Mouse (Mus musculus) retina, postnatal 1 day (tissue): Measurements from ENCODE around the gene Ldlrap1.

ENCODE experiments used
- DNase-seq: peaks from one replicate; pipeline ENCODE4 v3.0.0-alpha.2; 2012

Gene Ldlrap1

GRCm38 (mm10) chr4:134703835-134704546, 63.8 kb downstream of the Ldlrap1 start, which contains the start of gene Man1c1:
Gene Man1c1 (minus strand): TSS chr4:134704290.
- peak; percentile 98 for DNase-seq

DNA sequence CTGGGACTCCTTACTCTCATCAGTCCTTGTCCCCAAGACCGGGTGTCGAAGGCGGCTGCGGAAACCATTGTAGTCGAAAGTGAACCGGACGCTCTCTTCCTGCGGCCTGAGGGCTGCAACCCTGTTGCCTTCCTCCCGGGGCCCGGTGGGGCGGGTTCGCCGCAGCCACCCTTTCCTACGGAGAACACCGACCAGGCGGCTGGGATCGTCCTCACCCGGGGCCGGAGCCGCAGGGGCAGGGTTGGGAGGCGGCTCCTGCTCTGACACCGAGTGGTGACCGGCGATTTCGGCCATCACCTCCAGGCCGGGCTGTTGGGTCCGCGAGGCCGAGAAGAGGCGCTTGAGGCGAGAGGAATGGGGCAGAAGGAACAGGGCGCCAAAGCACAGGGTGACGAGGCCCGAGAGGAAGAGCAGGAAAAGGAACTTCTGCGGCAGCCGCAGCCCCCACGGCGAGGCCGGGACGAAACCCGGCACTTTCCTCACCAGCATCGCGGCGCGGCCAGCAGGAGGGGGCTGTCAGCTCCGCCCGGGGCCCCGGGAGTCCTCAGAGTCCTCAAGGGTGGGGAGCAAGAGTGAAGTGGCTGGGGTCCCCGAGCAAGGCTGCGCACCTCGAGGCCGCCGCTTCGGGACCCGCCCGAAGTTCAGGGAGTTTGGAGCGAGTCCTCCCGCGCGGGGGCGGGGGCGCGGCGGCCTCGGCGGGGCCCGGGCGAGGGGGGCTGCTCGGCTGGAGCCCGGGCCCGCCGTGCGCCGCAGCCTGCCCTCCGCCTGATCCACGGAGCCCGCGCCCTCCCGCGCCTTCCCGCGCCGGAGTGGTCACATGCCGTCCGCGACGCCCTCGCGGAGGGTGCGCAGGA, 64.6 kb downstream of the Ldlrap1 start:
- DNase-seq, result peak; percentile 40

DNA sequence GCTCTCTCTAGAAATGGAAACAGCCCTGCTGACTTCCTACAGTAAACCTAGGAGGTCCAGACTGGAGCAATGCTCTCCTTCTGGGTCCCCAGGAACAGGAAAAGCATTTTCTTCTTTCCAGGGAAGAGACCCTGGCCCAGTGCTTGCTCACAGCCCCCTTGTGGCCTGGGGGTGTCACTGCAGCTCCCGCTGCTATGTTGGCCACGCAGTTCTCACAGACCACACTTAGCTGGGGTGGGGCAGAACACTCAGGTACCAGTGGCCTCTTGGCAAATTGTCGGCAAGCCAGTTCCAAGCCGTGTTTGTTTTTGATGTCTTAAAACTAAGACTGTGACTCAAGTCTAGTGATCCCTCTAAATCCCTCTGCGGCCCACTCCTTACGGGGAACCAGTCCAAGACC, 65.9 kb downstream of the Ldlrap1 start:
- DNase-seq, result peak; percentile 80

DNA sequence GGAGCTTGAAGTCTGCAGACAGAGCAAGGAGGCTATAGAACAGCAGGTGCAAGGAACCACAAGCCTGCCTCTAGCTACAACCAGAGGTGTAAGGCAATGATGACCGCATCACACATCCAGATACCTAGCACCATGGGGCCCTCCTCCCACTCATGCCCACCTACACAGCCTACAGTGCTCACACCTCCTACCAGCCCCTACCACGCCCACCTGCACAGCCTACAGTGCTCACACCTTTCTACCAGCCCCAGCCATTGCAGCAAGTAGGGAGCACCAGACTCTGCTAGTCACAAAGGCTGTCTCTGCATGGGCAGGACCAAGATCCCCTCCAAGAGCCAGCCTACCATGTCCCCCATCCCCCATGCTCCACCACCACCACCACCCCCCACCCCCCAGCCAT, 66.9 kb downstream of the Ldlrap1 start:
- DNase-seq, result no peak

- DNase-seq, result no peak
These were observed 74.5 kb downstream of the Ldlrap1 start for GRCm38 (mm10) chr4:134693202-134693940.

DNA sequence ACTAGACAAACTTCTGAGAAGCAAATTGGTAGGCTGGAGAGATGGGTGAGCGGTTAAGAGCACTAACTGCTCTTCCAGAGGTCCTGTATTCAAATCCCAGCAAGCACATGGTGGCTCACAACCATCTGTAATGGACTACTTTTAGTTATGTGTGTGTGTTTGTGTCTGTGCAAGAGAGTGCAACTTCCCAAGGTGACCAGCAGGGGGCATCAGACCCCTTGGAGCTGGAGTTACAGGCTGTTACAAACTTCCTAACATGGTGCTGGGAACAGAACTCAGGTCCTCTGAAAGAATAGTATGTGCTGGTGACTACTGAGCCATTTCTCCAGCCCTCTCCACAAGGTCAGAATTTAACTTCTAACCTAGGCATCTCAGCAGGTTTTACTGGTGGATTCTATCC, 75.4 kb downstream of the Ldlrap1 start:
- DNase-seq, result no peak
